In genomic region chr11:6765333-6765957, GRCm38 (mm10) we compare ENCODE assay signal across 19 mouse cellular contexts.
DNase-seq lines count a peak whose midpoint lies in the region; TF ChIP-seq lines count a peak whose summit lies in the region.
"Had no signal": no experiment of that assay in that cellular context is flagged by ENCODE, and none has a peak within 500 bp of the region (broad histone marks: within the 10 kb centered on the region; RNA-seq: fewer than 3 reads in every experiment).

No protein-coding gene starts in this region.

- H3K4me2 ChIP-seq in CH12.LX (ENCODE audit: insufficient read depth, low read depth, poor library complexity, severe bottlenecking) = no peak overlapping the region
- H3K4me2 ChIP-seq: embryonic facial prominence, embryonic 12.5 days; hindbrain, embryonic 15.5 days; liver, embryonic 11.5 days; lung, embryonic 15.5 days had no signal

- TF ChIP-seq RAD21 in CH12.LX (IDR thresholded peaks at IDR 0.05; ENCODE audit: low read depth, low read length) = no peak

- H3K4me1 ChIP-seq in heart, embryonic 10.5 days = no peaks in the 10 kb centered on the region
- H3K4me1 ChIP-seq in CH12.LX (ENCODE audit: control insufficient read depth in 1 of 2, insufficient read depth in 2 of 2) = no peaks in the 10 kb centered on the region; a peak in 1 of 4 replicates
- H3K4me1 ChIP-seq: embryonic facial prominence, embryonic 12.5 days; lung, embryonic 15.5 days had no signal

- dilution Hi-C loops in CH12.LX (cut with MboI; ENCODE audit: extremely low pct_ligation_motif_present, extremely low pct_unique_long_range_greater_than_20kb, low sequenced_read_pairs) = no loop called here

- no peaks in the 10 kb centered on the region for H3K9me3 ChIP-seq in heart, embryonic 10.5 days
- H3K9me3 ChIP-seq in CH12.LX (replicated peaks; ENCODE audit: low read length) = no peaks in the 10 kb centered on the region
- H3K9me3 ChIP-seq: embryonic facial prominence, embryonic 12.5 days; hindbrain, embryonic 15.5 days; lung, embryonic 15.5 days had no signal

- TF ChIP-seq CTCF in CH12.LX (conservative IDR thresholded peaks at IDR 0.05 in 1 of 2, IDR thresholded peaks at IDR 0.05 in 1 of 2; ENCODE audit: low read depth in 2 of 2, low read length in 2 of 2) = no peak

- intact Hi-C loops in heart, postnatal 36 days (cut with DNase I) = loop anchor here (10.0 kb wide), 1 partner anchor 379 kb away; no protein-coding TSS in a partner anchor

- no peak overlapping the region for H3K4me3 ChIP-seq in heart, embryonic 10.5 days
- no peak overlapping the region for H3K4me3 ChIP-seq in CH12.LX (replicated peaks in 1 of 3; ENCODE audit: low read depth in 2 of 3, low read length in 2 of 3, poor library complexity in 1 of 3)
- H3K4me3 ChIP-seq: embryonic facial prominence, embryonic 12.5 days; hindbrain, embryonic 15.5 days; lung, embryonic 15.5 days had no signal

- in situ Hi-C loops in CH12.LX (cut with MboI; ENCODE audit: low pct_ligation_motif_present, low pct_unique_long_range_greater_than_20kb, low sequenced_read_pairs) = loop anchor here (10.0 to 25.0 kb wide), 3 partner anchors 51 to 303 kb away; partner anchors contain the start of gene Ramp3

- TF ChIP-seq POLR2A in CH12.LX (IDR thresholded peaks at IDR 0.05; ENCODE audit: low read depth, low read length) = no peak

- H3K79me2 ChIP-seq in CH12.LX (replicated peaks; ENCODE audit: control insufficient read depth, extremely low read depth, insufficient read depth, poor library complexity, severe bottlenecking) = no peaks in the 10 kb centered on the region

- no peak overlapping the region for H3K9ac ChIP-seq in CH12.LX (ENCODE audit: insufficient read depth, low read depth)
- H3K9ac ChIP-seq: embryonic facial prominence, embryonic 12.5 days; hindbrain, embryonic 15.5 days; lung, embryonic 15.5 days had no signal

- no peaks in the 10 kb centered on the region for H3K36me3 ChIP-seq in heart, embryonic 10.5 days
- H3K36me3 ChIP-seq in CH12.LX (replicated peaks in 1 of 2; ENCODE audit: control insufficient read depth in 1 of 2, insufficient read depth in 1 of 2, low read length in 1 of 2) = no peaks in the 10 kb centered on the region
- H3K36me3 ChIP-seq: embryonic facial prominence, embryonic 12.5 days; hindbrain, embryonic 15.5 days; lung, embryonic 15.5 days had no signal

- TF ChIP-seq EP300 in CH12.LX (IDR thresholded peaks at IDR 0.05; ENCODE audit: low read length) = no peak

- no peak overlapping the region for H3K27ac ChIP-seq in heart, embryonic 10.5 days
- no peak overlapping the region for H3K27ac ChIP-seq in CH12.LX (ENCODE audit: insufficient read depth, low read depth)
- H3K27ac ChIP-seq: embryonic facial prominence, embryonic 12.5 days; hindbrain, embryonic 15.5 days; lung, embryonic 15.5 days had no signal

- peak; percentile 38 to 42 for DNase-seq in cerebellum, postnatal 10 days
- DNase-seq in cerebellum, adult 9-11 months = no peak
- peak; percentile 48 for DNase-seq in heart, embryonic 10.5 days (ENCODE audit: low spot score)
- DNase-seq in heart, postnatal 36 days = no peak
- no peak for DNase-seq in CH12.LX (ENCODE audit: extremely low read depth)
- DNase-seq in layer of hippocampus, postnatal 10 days (ENCODE audit: low spot score in 2 of 2) = peak; percentile 14 to 20
- DNase-seq in urinary bladder, adult 18-20 months (ENCODE audit: low spot score in 2 of 2) = no peak
- no peak for DNase-seq in embryo, embryonic 10.5 days (ENCODE audit: low spot score)
- DNase-seq: adrenal gland, postnatal 36 days; gastrocnemius, postnatal 36 days; kidney, adult 2 months; kidney, postnatal 36 days; left cerebral cortex, postnatal 4 days; midbrain, embryonic 14.5 days; thymus, postnatal 14 days had no signal

- H3K27me3 ChIP-seq in heart, embryonic 10.5 days (ENCODE audit: insufficient read depth, poor library complexity, severe bottlenecking) = 0 out of 2 replicates have a peak, but pooled peaks cover 3% of the 10 kb centered on the region
- H3K27me3 ChIP-seq in CH12.LX (replicated peaks) = peaks cover 90% of the 10 kb centered on the region
- H3K27me3 ChIP-seq: embryonic facial prominence, embryonic 12.5 days; hindbrain, embryonic 15.5 days; lung, embryonic 15.5 days had no signal

- WGBS in heart, embryonic 10.5 days = 89% methylated on average over 5 of the region's 5 CpGs

TF ChIP-seq in CH12.LX, 34 proteins besides CTCF, POLR2A, EP300 and RAD21:
- TF ChIP-seq BHLHE40 (IDR thresholded peaks at IDR 0.05; ENCODE audit: low read depth, low read length) = no peak
- TF ChIP-seq ZKSCAN1 (IDR thresholded peaks at IDR 0.05; ENCODE audit: borderline replicate concordance, low read depth, low read length) = no peak
- TF ChIP-seq MAFK (IDR thresholded peaks at IDR 0.05; ENCODE audit: insufficient replicate concordance, low read length) = peak; percentile 86
- no peak for TF ChIP-seq ELF1 (IDR thresholded peaks at IDR 0.05; ENCODE audit: low read depth, low read length)
TF ChIP-seq in CH12.LX: peak in this region for 1.

Comparison
In these comparisons a context has a peak if more than half of its experiments do, and no peak if none do; other contexts are left out.
1. DNase-seq: peak in cerebellum, postnatal 10 days (2 of 2), heart, embryonic 10.5 days (single experiment) and layer of hippocampus, postnatal 10 days (2 of 2); none in cerebellum, adult 9-11 months (single experiment), heart, postnatal 36 days (0 of 2), CH12.LX (single experiment), urinary bladder, adult 18-20 months (0 of 2) and embryo, embryonic 10.5 days (single experiment).